Comparison of ENCODE assay signal across 9 mouse cellular contexts in the genomic region with DNA sequence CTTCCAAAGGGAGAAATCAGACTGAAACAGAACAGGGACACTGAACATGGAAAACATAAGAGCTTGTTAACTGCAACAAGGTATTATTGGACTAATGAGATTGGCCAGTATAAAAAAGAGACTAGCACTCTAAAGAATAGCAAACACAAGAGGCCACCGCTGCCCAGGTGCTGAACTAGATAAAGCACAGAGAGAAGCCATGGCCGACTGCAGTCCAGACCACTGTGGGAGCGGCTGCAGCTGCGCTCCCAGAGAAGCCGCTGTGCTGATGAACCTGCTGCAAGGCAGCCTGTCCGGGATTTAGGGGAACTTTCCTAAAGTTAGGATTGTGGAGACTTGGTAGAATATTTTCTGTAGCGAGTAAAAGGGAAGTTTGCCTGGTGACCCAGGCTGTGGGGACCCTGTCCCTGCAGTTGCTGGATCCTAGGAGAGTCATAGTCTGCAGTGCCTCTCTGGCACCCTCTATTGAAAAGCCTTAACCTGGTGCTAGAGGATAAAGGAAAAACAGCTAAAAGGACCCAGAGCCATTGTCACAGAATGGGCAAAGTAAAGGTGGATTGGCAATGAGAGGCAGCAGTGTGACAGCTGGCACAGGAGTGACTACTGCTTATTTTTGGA. TPM values are rescaled to one million over a fixed set of nuclear protein-coding genes. Genes with fewer than 3 reads are reported as not detected.
DNase-seq lines count a peak whose midpoint lies in the region; ATAC-seq and TF ChIP-seq lines count a peak whose summit lies in the region.
"Had no signal": no experiment of that assay in that cellular context is flagged by ENCODE, and none has a peak within 500 bp of the region (broad histone marks: within the 10 kb centered on the region; RNA-seq: fewer than 3 reads in every experiment).

No protein-coding gene starts in this region.

- H3K27me3 ChIP-seq in heart, embryonic 16.5 days (ENCODE audit: control insufficient read depth, insufficient read depth, low read length), result peaks cover 2% of the 10 kb centered on the region; the same call in 1 of the 2 replicates
- H3K27me3 ChIP-seq: neural tube, embryonic 12.5 days had no signal

- ATAC-seq in heart, embryonic 16.5 days (replicated peaks; ENCODE audit: extremely low read depth, insufficient read depth, low FRiP score), result 0 out of 2 replicates have a peak, but pooled peaks have one; percentile 49

- peaks cover 9% of the 10 kb centered on the region; the same call in 1 of the 2 replicates for H3K4me1 ChIP-seq in heart, embryonic 16.5 days (ENCODE audit: control insufficient read depth, insufficient read depth, low read length)
- peaks cover 17% of the 10 kb centered on the region for H3K4me1 ChIP-seq in lung, adult 2 months (ENCODE audit: control insufficient read depth, insufficient read depth, low read length)

- H3K4me2 ChIP-seq in heart, embryonic 16.5 days (ENCODE audit: low read depth, low read length), result peak overlapping the region; percentile 49
- H3K4me2 ChIP-seq: neural tube, embryonic 12.5 days had no signal

- peak; percentile 80 for DNase-seq in heart, adult 11 months
- no peak for DNase-seq in heart, postnatal 25 days (ENCODE audit: low spot score)
- peak; percentile 1 for DNase-seq in A20 (ENCODE audit: low read depth, low spot score)
- peak; percentile 50 for DNase-seq in adrenal gland, postnatal 10 days
- no peak for DNase-seq in lung, adult 2 months
- no peak for DNase-seq in urinary bladder, postnatal 4 days (ENCODE audit: low spot score in 2 of 2)
- DNase-seq in frontal cortex, postnatal 36 days (ENCODE audit: low spot score in 2 of 2), result no peak

- TF ChIP-seq CTCF in lung, adult 2 months (IDR thresholded peaks at IDR 0.05; ENCODE audit: insufficient read depth, low read length), result peak; percentile 39

- no peak overlapping the region for H3K9ac ChIP-seq in heart, embryonic 16.5 days (ENCODE audit: low read length)
- H3K9ac ChIP-seq: neural tube, embryonic 12.5 days had no signal

- no peaks in the 10 kb centered on the region for H3K9me3 ChIP-seq in heart, embryonic 16.5 days (replicated peaks; ENCODE audit: control insufficient read depth, low read length)
- H3K9me3 ChIP-seq: neural tube, embryonic 12.5 days had no signal

- H3K27ac ChIP-seq in heart, embryonic 16.5 days (ENCODE audit: low read length), result no peak overlapping the region
- H3K27ac ChIP-seq: neural tube, embryonic 12.5 days had no signal

- no peak for TF ChIP-seq POLR2A in lung, adult 2 months (IDR thresholded peaks at IDR 0.05; ENCODE audit: borderline replicate concordance, extremely low read depth, low read depth, low read length)

- WGBS in heart, embryonic 16.5 days, result 30% methylated on average over 7 of the region's 7 CpGs
- WGBS in lung, adult 2 months, result 56% methylated on average over 7 of the region's 7 CpGs

- no peaks in the 10 kb centered on the region for H3K36me3 ChIP-seq in heart, embryonic 16.5 days (ENCODE audit: control insufficient read depth, insufficient read depth)
- H3K36me3 ChIP-seq: neural tube, embryonic 12.5 days had no signal

- intact Hi-C loops in heart, postnatal 25 days (cut with DNase I), result no loop called here

- H3K4me3 ChIP-seq in heart, embryonic 16.5 days (ENCODE audit: low read length), result peak overlapping the region; percentile 20
- H3K4me3 ChIP-seq in lung, adult 2 months (replicated peaks; ENCODE audit: extremely low read depth, low read depth, low read length), result no peak overlapping the region
- H3K4me3 ChIP-seq: neural tube, embryonic 12.5 days had no signal

RNA-seq across cellular contexts. Expression of gene Cadm1, which starts 57.7 kb away (rescaled TPM):
- total RNA-seq in heart, postnatal 25 days (2021), result 1 to 10 TPM; 1.9 to 2.1 TPM
- total RNA-seq in adrenal gland, postnatal 10 days (2021), result 10 to 100 TPM; 32.0 to 39.5 TPM
- 12.7 and 17.5 TPM in 2 replicates for polyA plus RNA-seq in heart, embryonic 16.5 days (2015; fragmentation: Nextera tagmentation; extraction: Ambion mirVana)
- polyA plus RNA-seq in lung, adult 2 months (2012; rRNA removed), result 95.9 and 101 TPM in 2 replicates

Comparison
In these comparisons a context has a peak if more than half of its experiments do, and no peak if none do; other contexts are left out.
1. DNase-seq: peak in heart, adult 11 months (single experiment), A20 (single experiment) and adrenal gland, postnatal 10 days (single experiment); none in heart, postnatal 25 days (single experiment), lung, adult 2 months (single experiment), urinary bladder, postnatal 4 days (0 of 2) and frontal cortex, postnatal 36 days (0 of 2).
2. RNA of gene Cadm1, which starts 57.7 kb away (total RNA-seq): 32.0 to 39.5 TPM in adrenal gland, postnatal 10 days; 1.9 to 2.1 TPM in heart, postnatal 25 days; every median in the first group is over 10 times any median in the second.